Mouse (Mus musculus): Measurements from ENCODE around the gene Znhit1. TPM values are rescaled to one million over a fixed set of nuclear protein-coding genes. Genes with fewer than 3 reads are reported as not detected.
"Not testable (repeated sequence)": the region's sequence is repeated elsewhere in the genome, so short reads cannot be mapped to it uniquely, and the experiment has no call there.

The Znhit1 gene
- polyA plus RNA-seq, 1 experiment = 101 TPM

- Histone ChIP-seq H3K4me3 (ENCODE audit: insufficient read depth, low read depth, low read length) (no peak overlapping the region), H3K4me1 (ENCODE audit: control insufficient read depth, insufficient read depth, insufficient read length, low read length) (peaks cover 5% of the 10 kb centered on the region), H3K27ac (replicated peaks; ENCODE audit: low read depth, low read length) (no peak overlapping the region)
Observed at GRCm38 (mm10) chr5:136950521-136950920, 37.3 kb downstream of the Znhit1 start.

- peak overlapping the region; percentile 57; the same call in 1 of the 2 replicates for H3K27ac ChIP-seq (replicated peaks; ENCODE audit: low read depth, low read length)
- H3K4me3 ChIP-seq (ENCODE audit: insufficient read depth, low read depth, low read length); H3K4me1 ChIP-seq (ENCODE audit: control insufficient read depth, insufficient read depth, insufficient read length, low read length): not testable (repeated sequence)
Observed at GRCm38 (mm10) chr5:136949551-136950336, 38.1 kb downstream of the Znhit1 start.

GRCm38 (mm10) chr5:136947874-136948273 is 39.9 kb downstream of the Znhit1 start:
- no peaks in the 10 kb centered on the region for H3K4me1 ChIP-seq (ENCODE audit: control insufficient read depth, insufficient read depth, insufficient read length, low read length)
- H3K27ac ChIP-seq (replicated peaks; ENCODE audit: low read depth, low read length) = no peak overlapping the region
- no peak overlapping the region for H3K4me3 ChIP-seq (ENCODE audit: insufficient read depth, low read depth, low read length)

GRCm38 (mm10) chr5:136945084-136945483 is 42.7 kb downstream of the Znhit1 start:
- Histone ChIP-seq H3K27ac (replicated peaks; ENCODE audit: low read depth, low read length) (no peak overlapping the region), H3K4me3 (ENCODE audit: insufficient read depth, low read depth, low read length) (no peak overlapping the region), H3K4me1 (ENCODE audit: control insufficient read depth, insufficient read depth, insufficient read length, low read length) (no peaks in the 10 kb centered on the region)

GRCm38 (mm10) chr5:136943382-136943781 is 44.4 kb downstream of the Znhit1 start:
- Histone ChIP-seq H3K4me3 (ENCODE audit: insufficient read depth, low read depth, low read length) (no peak overlapping the region), H3K27ac (replicated peaks; ENCODE audit: low read depth, low read length) (no peak overlapping the region)

GRCm38 (mm10) chr5:136942781-136943180 is 45.0 kb downstream of the Znhit1 start:
- H3K27ac ChIP-seq (replicated peaks; ENCODE audit: low read depth, low read length) = no peak overlapping the region
- H3K4me3 ChIP-seq (ENCODE audit: insufficient read depth, low read depth, low read length) = no peak overlapping the region
- no peaks in the 10 kb centered on the region for H3K4me1 ChIP-seq (ENCODE audit: control insufficient read depth, insufficient read depth, insufficient read length, low read length)

More at GRCm38 (mm10) chr5:136943382-136943781, 44.4 kb downstream of the Znhit1 start:
- H3K4me1 ChIP-seq (ENCODE audit: control insufficient read depth, insufficient read depth, insufficient read length, low read length) = no peaks in the 10 kb centered on the region

- no peak overlapping the region for H3K27ac ChIP-seq (replicated peaks; ENCODE audit: low read depth, low read length)
Observed at GRCm38 (mm10) chr5:136940845-136941560, 46.8 kb downstream of the Znhit1 start.

GRCm38 (mm10) chr5:136940029-136940428 is 47.8 kb downstream of the Znhit1 start:
- H3K4me1 ChIP-seq (ENCODE audit: control insufficient read depth, insufficient read depth, insufficient read length, low read length); H3K4me3 ChIP-seq (ENCODE audit: insufficient read depth, low read depth, low read length); H3K27ac ChIP-seq (replicated peaks; ENCODE audit: low read depth, low read length): not testable (repeated sequence)

More at GRCm38 (mm10) chr5:136940845-136941560, 46.8 kb downstream of the Znhit1 start:
- Histone ChIP-seq H3K4me3 (ENCODE audit: insufficient read depth, low read depth, low read length) (no peak overlapping the region), H3K4me1 (ENCODE audit: control insufficient read depth, insufficient read depth, insufficient read length, low read length) (no peaks in the 10 kb centered on the region)

GRCm38 (mm10) chr5:136939284-136939683 is 48.5 kb downstream of the Znhit1 start:
- H3K27ac ChIP-seq (replicated peaks; ENCODE audit: low read depth, low read length) = no peak overlapping the region
- no peak overlapping the region for H3K4me3 ChIP-seq (ENCODE audit: insufficient read depth, low read depth, low read length)
- no peaks in the 10 kb centered on the region for H3K4me1 ChIP-seq (ENCODE audit: control insufficient read depth, insufficient read depth, insufficient read length, low read length)

GRCm38 (mm10) chr5:136937621-136938020 is 50.2 kb downstream of the Znhit1 start:
- H3K27ac ChIP-seq (replicated peaks; ENCODE audit: low read depth, low read length) = no peak overlapping the region
- H3K4me1 ChIP-seq (ENCODE audit: control insufficient read depth, insufficient read depth, insufficient read length, low read length) = no peaks in the 10 kb centered on the region
- no peak overlapping the region for H3K4me3 ChIP-seq (ENCODE audit: insufficient read depth, low read depth, low read length)

- Histone ChIP-seq H3K4me1 (ENCODE audit: control insufficient read depth, insufficient read depth, insufficient read length, low read length) (no peaks in the 10 kb centered on the region), H3K27ac (replicated peaks; ENCODE audit: low read depth, low read length) (no peak overlapping the region), H3K4me3 (ENCODE audit: insufficient read depth, low read depth, low read length) (no peak overlapping the region)
Observed at GRCm38 (mm10) chr5:136936750-136937149, 51.1 kb downstream of the Znhit1 start.

- Histone ChIP-seq H3K4me1 (ENCODE audit: control insufficient read depth, insufficient read depth, insufficient read length, low read length) (no peaks in the 10 kb centered on the region), H3K27ac (replicated peaks; ENCODE audit: low read depth, low read length) (no peak overlapping the region), H3K4me3 (ENCODE audit: insufficient read depth, low read depth, low read length) (no peak overlapping the region)
Observed at GRCm38 (mm10) chr5:136935905-136936695, 51.7 kb downstream of the Znhit1 start.

- Histone ChIP-seq H3K27ac (replicated peaks; ENCODE audit: low read depth, low read length) (no peak overlapping the region), H3K4me1 (ENCODE audit: control insufficient read depth, insufficient read depth, insufficient read length, low read length) (no peaks in the 10 kb centered on the region), H3K4me3 (ENCODE audit: insufficient read depth, low read depth, low read length) (no peak overlapping the region)
Observed at GRCm38 (mm10) chr5:136933930-136934329, 53.9 kb downstream of the Znhit1 start.

GRCm38 (mm10) chr5:136932956-136933355 is 54.9 kb downstream of the Znhit1 start:
- Histone ChIP-seq H3K4me3 (ENCODE audit: insufficient read depth, low read depth, low read length) (no peak overlapping the region), H3K27ac (replicated peaks; ENCODE audit: low read depth, low read length) (no peak overlapping the region)

More at GRCm38 (mm10) chr5:136932956-136933355, 54.9 kb downstream of the Znhit1 start:
- no peaks in the 10 kb centered on the region for H3K4me1 ChIP-seq (ENCODE audit: control insufficient read depth, insufficient read depth, insufficient read length, low read length)
